Mouse (Mus musculus): Measurements from ENCODE around the gene Irf3.

Gene Irf3

DNA sequence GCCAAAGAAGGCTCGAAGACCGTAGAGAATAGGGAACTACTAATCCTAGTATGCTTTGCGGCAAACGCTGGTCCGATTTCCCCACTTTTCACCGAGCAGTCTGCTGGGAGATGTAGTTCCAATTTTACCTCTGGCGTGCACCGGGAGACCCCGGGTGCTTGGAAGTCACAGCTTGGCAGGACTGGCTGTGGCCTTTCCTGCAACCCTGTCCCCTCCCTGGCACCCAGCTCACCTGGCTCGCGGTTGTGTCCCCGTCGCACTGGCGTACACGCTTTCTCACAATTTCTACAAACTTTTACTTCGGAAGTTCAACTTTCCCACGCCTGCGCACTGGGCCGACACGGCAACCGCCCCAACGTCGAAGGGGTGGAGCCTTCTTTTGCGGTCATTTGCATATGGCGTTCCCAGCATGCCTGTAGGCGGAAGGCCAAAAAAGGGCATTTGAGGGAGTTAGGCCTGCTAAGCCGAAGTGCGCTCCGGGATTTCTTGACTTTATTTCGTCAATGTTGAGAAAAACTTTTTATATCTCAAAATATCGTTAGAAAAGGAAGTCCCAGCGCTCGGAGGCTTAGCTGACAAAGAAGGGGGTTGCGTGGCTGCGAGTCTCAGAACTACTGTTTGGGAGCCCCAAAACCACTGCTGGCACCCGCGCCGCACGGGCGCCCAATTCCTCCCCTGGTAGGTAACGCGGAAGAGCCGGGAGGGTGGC, at the start of gene Irf3:
Irf3 (plus strand) TSS at position 418 of the 709 bp plus-strand sequence.
- DNase-seq (ENCODE audit: low spot score in 2 of 2): peak; percentile 85 to 92

DNA sequence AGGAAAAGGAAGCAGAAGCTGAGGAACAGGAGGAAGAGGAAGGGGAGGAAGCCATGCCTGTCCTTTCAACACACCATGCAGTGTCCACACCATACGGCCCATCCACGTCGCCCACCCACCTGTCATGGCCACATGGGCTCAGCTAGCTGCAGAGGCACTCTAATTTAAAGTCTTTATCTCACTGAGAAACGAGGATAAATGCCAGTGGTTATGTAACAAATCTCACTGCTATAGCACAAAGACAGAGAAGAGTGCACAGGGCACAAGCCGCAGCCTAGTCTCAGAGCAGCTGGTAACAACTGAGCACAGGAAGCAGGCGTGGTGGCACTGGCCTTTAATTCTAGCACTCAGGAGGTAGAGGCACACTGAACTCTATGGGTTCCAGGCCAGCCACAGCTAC, 47.5 kb upstream of the Irf3 start:
- no peak for DNase-seq (ENCODE audit: low spot score in 2 of 2)

- no peak for DNase-seq (ENCODE audit: low spot score in 2 of 2)
Observed at GRCm38 (mm10) chr7:44951960-44952359, 45.5 kb upstream of the Irf3 start.

DNA sequence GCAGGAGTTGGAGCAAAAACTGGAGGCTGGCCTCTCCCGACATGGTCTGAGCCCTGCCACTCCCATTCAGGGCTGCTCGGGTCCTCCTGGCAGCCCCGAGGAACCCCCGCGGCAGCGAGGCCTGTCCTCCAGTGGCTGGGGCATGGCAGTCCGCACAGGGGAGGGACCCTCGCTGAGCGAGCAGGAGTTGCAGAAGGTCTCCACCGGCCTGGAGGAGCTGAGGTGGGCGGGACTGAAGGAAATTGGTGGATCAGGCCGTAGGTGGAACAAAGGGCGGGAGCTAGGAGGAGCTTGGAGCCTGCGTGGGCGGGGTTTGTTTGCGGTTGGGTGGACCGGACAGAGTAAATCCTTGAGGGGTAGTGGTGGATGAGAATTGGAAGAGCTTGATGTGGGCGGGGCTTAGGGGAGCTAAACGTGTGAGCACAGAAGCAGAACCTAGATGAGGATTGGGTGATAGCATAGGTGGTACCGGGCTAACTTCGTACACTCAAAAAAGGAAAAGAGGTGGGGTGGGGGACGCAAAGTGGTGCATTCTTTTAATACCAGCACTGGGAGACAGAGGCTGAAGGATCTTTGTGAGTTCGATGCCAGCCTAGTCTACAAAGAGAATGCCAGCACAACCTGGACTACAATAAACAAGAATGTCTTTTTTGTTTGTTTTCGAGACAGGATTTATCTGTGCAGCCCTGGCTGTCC, 44.7 kb upstream of the Irf3 start:
- peak; percentile 53 to 69 for DNase-seq (ENCODE audit: low spot score in 2 of 2)

GRCm38 (mm10) chr7:44953561-44953960, 43.9 kb upstream of the Irf3 start:
- no peak for DNase-seq (ENCODE audit: low spot score in 2 of 2)

DNA sequence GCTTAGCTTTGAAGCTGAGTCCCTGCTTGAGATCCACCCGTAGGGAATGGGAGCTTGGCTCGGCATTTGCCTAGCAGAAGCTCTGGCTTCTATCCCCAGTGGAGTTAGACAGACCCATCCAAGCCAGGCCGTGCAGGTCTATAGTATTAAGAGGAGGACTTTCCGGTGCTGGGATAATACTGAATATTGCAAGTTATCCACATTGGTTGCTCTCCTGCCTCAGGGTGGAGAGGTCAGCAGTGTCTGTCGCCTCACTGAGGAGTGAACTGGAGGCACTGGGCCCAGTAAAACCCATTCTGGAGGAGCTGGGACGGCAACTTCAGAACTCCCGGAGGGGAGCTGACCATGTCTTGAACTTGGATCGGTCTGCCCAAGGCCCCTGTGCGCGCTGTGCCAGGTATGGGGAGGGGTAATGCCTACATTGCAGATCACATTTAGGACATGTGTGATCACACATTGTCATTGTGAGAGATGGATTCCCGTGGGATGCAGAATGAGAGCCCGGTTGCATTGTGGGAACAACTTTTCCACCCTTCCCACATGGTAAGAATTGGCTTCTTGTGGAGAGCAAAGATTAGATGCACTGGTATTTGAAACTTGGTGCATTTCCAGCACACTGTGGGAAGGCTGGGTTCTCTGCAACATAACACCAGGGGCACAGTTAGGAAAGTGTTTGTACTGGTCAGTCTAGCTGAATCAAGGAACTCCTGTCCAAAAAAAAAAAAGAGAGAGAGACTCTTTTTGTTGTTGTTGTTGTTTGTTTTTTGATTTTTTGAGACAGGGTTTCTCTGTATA, 43.2 kb upstream of the Irf3 start:
- DNase-seq (ENCODE audit: low spot score in 2 of 2): no peak

DNA sequence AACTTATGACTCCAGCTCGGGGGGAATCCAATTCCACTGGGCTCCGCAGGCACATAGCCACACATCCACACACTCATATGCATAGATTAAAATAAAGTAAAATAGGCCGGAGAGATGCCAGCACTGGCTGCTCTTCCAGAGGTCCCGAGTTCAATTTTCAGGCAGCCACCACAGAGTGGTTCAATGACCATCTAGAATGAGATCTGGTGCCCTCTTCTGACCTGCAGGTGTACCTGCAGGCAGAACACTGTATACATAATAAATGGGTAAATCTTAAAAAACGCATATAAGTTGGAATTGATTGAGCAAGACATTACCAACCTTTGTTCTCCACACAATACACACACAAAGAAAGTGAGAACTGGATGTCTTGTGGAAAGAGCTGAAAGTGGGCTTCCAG, 41.8 kb upstream of the Irf3 start:
- DNase-seq (ENCODE audit: low spot score in 2 of 2): no peak

DNA sequence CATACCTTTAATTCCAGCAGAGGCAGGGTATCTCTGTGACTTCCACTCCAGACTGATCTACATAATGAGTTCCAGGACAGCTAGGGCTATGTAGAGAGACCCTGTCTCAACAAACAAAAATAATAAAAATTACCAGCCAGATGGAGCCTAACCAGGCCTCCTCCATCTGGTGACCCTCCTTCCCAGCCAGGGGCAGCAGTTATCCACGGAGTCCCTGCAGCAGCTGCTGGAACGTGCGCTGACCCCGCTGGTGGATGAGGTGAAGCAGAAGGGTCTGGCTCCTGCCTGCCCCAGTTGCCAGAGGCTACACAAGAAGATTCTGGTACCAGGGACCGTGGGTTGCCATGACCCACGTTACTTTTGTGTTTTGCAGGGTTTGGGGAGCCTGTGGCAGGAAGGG, 41.2 kb upstream of the Irf3 start:
- no peak for DNase-seq (ENCODE audit: low spot score in 2 of 2)

DNA sequence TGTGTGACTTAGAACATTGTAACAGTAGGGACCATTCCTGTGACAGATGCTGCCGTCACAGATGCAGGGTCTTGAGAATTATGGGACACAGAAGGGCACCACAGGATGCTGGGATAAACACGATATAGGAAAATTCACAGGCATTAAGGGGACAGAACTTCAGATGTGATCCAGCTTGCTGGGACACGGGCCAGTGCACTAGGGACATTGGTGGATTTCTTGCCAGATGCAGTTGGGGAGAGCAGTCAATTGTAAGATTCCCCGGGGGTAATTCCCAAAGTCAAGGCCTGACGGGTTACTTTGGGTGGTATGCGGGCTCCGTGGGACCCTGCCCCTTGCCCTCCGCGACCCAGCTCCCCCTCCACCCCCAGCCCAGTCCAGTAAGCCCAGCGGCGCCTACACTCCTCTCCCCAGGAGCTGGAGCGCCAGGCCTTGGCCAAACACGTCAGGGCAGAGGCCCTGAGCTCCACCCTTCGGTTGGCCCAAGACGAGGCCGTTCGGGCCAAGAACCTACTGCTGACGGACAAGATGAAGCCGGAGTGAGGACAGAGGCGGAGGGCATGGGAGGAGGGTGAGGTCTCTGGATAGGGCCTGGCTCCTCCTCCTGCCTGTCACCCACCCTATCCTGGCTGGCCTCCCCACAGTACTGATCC, 40.1 kb upstream of the Irf3 start:
- DNase-seq (ENCODE audit: low spot score in 2 of 2): peak in 1 of 2 experiments; percentile 19

DNA sequence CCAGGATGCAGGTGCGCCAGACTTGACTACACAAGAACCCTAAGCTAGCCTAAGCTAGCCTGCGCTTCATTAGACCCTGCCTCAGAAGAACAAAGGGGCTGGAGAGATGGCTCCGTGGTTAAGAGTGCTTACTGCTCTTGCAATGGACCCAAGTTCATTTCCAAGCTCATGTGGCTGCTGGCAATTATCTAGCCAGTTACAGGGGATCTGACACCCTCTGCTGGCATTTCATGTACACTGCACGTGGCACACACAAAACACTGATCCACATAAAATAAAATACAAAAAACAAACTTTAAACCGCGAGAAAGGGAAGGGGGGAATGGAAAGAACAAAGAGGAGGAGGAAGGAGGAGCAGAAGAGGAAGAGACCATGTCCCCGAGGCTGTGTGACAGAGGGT, 39.2 kb upstream of the Irf3 start:
- peak in 1 of 2 experiments; percentile 33 for DNase-seq (ENCODE audit: low spot score in 2 of 2)

GRCm38 (mm10) chr7:44959281-44959680, 38.2 kb upstream of the Irf3 start:
- no peak for DNase-seq (ENCODE audit: low spot score in 2 of 2)

DNA sequence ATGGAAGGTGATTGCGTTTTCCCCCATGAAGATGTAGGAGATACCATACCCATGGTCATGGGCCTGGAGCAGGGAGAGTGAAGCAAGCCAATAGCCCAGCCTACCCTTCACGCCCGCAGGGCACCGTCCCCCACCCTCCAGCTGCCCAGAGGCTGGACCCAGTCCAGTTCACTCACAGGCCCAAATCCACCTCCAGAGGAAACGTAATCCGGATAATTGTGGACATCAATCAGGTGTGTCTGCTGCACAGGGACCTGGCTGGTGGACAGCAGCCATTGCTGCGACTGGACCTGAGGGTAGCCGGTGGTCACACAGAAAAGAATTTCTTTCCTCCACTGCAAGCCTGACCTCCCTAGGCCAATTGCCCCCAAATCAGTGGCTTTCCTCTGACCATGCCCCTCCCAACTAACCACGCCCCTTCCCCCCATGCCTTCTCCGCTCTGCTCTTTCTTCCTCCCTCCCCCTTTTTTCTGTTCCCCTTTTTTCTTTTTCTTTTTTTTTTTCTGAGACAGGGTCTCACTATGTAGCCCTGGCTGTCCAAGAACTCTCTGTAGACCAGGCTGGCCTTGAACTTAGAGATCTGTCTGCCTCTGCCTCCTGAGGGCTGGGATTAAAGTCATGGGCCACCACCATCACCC, 37.5 kb upstream of the Irf3 start:
- DNase-seq (ENCODE audit: low spot score in 2 of 2): no peak

- peak in 1 of 2 experiments; percentile 19 for DNase-seq (ENCODE audit: low spot score in 2 of 2)
Observed at GRCm38 (mm10) chr7:44960512-44960910, 36.9 kb upstream of the Irf3 start.

- no peak for DNase-seq (ENCODE audit: low spot score in 2 of 2)
Observed at GRCm38 (mm10) chr7:44962337-44962736, 35.1 kb upstream of the Irf3 start.

DNA sequence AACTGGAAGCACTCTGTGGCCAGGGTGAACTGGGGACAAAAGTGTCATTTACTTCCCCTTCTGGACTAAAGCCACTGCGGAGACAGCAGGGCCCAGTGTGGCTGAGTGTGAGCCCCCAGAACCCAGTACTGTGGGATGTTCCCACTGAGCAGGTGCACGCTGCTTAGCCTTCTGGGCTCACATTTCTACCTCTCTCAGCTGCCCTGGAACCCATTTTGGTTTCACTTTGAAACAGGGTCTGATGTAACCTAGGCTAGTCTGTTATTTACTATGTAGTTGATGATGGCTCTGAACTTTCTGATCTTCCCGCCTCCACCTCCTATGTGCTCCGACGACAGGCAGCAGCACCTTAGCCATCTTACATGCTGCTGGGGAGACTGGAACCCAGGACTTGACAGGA, 34.6 kb upstream of the Irf3 start:
- DNase-seq (ENCODE audit: low spot score in 2 of 2): no peak

- peak in 1 of 2 experiments; percentile 20 for DNase-seq (ENCODE audit: low spot score in 2 of 2)
Observed at GRCm38 (mm10) chr7:44964990-44965389, 32.5 kb upstream of the Irf3 start.

DNA sequence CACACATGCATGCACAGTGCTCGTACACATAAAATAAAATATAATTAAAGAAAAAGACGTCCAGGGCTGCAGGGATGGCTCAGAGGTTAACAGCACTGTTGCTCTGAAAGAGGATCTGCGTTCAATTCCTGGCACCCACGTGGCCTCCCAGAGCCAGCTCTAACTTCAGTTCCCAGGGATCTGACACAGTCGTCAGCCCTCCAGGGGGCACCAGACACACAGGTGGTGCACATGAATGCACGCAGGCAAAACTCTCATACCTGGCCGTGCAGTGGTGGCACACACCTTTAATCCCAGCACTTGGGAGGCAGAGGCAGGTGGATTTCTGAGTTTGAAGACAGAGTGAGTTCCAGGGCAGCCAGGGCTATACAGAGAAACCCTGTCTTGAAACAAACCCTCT, 31.5 kb upstream of the Irf3 start:
- no peak for DNase-seq (ENCODE audit: low spot score in 2 of 2)

DNA sequence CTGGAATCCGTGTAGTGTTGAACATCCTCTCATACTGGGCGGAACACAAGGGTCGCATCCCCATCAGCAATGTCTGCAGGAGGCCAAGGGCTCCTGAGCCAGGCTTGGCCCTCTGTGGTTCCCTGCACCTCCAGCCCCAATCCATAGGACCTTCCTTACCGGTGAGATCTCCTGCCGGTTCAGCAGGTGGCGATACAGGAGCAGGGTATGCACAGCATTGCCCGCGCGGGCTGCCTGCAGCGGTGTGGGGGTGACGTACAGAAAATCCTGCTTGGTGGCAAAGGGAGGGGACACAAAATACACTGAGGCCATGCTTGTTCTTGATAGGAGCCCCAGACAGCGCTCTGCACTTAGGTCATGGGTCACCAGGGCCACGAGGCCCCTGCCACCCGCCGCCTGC, 30.8 kb upstream of the Irf3 start:
- no peak for DNase-seq (ENCODE audit: low spot score in 2 of 2)

GRCm38 (mm10) chr7:44970231-44970691, 27.2 kb upstream of the Irf3 start:
- peak; percentile 76 to 87 for DNase-seq (ENCODE audit: low spot score in 2 of 2)

DNA sequence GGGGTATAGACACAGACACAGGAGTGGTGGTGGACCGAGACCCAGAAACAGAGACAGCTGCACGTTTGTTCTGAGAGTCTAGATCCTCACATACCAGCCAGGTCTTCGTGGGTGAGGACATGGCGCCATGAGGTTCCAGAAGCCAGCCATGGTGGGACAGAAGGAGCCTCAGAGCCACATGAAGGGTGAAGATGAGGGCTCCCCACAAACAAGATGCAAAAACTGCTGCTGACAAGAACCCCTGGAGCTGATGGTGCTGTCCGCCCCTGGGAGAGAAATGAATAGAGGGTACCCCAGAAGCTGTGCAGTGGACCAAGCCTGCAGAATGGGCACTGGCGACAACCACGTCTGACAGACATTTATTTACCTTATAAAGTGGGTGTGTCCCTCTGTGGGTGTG, 26.3 kb upstream of the Irf3 start:
- no peak for DNase-seq (ENCODE audit: low spot score in 2 of 2)

DNA sequence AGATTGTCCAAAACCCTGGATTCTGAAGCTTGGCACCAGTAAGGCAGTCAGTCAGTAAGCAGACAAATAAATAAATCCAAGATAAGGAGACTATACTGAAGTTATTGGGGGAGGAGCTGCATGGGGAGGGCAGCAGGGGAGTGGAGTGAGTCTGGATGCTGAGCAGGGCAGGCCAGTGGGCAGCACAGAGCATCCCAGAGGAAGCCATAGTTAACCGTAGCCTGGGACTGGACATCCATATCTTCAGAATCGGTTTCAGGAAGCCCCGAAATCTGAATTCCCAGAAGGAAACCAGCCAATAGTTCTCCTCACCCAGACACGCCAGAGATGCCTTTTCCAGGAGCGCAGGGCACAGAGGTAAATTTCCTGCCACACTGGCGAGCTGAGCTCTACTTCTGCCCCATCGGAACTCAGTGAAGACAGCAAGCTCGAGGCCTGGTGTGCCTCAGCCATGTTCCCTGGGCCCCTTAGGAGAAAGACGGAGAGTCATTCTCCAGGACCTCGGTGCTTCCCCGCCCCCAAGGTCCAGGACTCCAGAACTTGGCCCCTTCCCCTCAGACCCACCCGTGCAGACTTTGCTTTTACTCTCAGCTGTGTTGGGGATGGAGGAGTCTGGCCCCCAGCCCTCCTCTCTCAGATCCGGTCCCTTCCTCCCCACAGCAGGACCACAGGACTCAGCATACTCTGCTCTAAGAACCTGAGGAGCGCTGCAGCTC, 23.9 kb upstream of the Irf3 start:
- peak in 1 of 2 experiments; percentile 19 for DNase-seq (ENCODE audit: low spot score in 2 of 2)

Data from cerebellum, postnatal 4 days (tissue).